Mouse (Mus musculus) brain, embryonic 14.5 days (tissue): ENCODE data around the gene Tnnt1.

Experiments
- CTCF ChIP-seq: fragments of 200-500 bp; IDR thresholded peaks from 2 replicates; pipeline ENCODE4 v1.5.1; 2012; ENCODE audit warnings: inconsistent platforms, mild to moderate bottlenecking, moderate library complexity, borderline replicate concordance; ENCODE audit not compliant: insufficient read depth, insufficient read length; ENCODE audit errors: extremely low read depth
- POLR2A ChIP-seq: fragments of 200-500 bp; IDR thresholded peaks from 2 replicates; pipeline ENCODE4 v1.6.1; 2012; ENCODE audit warnings: mild to moderate bottlenecking, inconsistent platforms, borderline replicate concordance; ENCODE audit not compliant: poor library complexity, insufficient read depth, insufficient read length, severe bottlenecking; ENCODE audit errors: extremely low read depth

DNA sequence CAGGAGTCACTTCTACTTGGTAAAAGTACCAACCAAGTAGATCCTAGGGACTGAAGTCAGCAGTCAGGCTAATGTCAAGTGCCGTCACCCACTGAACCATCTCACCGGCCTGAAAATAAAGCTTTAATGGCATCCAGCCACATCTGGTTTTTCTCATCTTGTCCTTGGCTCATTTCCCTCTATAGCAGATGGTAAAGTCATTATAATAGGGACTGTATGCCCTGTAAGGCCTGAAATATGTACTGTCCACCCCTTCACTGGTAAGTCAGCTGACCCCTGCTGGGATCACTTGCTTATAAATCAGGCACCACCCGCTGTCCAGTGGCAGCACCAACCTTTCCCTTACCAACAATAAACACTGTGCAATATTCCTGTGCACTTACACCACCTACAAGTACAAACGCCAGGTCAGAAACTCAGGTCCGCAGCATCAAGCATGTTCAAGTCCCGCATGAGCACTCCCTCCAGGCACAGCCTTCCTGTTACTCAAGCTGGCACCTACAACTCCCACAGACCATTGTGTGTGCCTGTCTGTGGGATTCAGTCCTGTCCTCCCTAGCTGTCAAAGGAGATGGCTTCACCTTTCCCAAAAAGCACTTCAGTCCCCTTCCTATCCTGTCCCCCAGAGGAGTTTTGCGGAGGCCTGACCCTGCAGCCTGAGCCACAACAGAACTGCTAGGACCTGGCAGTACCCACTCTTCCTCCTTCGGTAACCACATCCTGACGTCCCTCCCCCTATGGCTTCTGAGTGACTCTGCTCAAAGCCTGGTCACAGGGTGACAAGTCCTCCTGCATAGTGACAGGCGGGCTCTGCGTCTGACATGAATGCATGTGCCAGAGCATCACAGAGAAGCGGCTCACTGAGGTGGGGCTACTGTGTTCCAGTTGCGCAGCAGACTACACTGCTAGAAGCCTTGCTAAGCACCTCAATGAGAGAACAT is 23.6 kb downstream of the Tnnt1 start:
- TF ChIP-seq CTCF (no peak), POLR2A (no peak)
